Mouse (Mus musculus): ENCODE measurements around the gene Sorbs2. TPM values are rescaled to one million over a fixed set of nuclear protein-coding genes. Genes with fewer than 3 reads are reported as not detected.

Gene Sorbs2
- 125 and 131 TPM in 2 replicates for total RNA-seq (2021)
- long read RNA-seq, partial matches to known transcripts = 11 of 19 reads
- long read RNA-seq, other reads (novel, unspliced or antisense) = 8 of 19 reads

- DNase-seq = no peak
These were observed at the start of gene Sorbs2 for GRCm38 (mm10) chr8:45507634-45508321. Gene Sorbs2, plus strand, starts transcription at chr8:45507788.

DNA sequence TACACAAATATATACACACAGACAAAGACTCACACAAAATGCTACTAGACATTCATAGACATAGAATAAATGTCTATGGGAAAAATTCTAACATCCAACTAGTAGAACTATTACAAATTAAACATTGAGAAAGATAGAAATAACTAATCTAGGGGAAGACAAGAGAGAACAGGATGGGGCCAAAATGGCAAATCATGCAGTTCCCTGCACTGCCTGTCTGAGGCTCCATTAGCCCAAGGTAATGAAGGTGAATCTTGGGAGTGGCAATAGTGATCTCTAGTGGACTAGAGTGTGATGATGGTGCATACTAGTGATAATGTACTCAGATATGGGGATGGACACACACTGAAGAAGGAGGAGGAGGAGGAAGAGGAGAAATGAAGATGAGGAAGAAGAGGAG is 49.7 kb upstream of the Sorbs2 start:
- DNase-seq = no peak

DNA sequence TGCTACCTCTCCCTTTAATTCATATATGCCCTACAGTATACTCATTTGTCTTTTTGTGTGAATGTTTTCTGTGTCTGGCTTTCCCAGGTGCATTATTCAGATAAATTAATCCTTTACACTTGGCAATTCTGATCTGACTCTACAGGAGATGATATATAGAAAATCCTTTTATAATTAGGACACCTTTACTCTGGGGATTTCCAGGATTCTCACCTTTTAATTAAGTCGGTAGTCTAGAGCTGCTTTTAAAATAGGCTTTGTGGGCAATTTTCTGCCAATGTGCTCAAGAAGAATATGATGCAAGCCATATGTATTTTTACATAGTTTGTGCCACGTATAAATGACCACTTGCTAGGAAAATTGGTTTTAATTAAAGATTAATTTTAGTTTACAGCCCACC is 38.6 kb upstream of the Sorbs2 start:
- DNase-seq = no peak

DNA sequence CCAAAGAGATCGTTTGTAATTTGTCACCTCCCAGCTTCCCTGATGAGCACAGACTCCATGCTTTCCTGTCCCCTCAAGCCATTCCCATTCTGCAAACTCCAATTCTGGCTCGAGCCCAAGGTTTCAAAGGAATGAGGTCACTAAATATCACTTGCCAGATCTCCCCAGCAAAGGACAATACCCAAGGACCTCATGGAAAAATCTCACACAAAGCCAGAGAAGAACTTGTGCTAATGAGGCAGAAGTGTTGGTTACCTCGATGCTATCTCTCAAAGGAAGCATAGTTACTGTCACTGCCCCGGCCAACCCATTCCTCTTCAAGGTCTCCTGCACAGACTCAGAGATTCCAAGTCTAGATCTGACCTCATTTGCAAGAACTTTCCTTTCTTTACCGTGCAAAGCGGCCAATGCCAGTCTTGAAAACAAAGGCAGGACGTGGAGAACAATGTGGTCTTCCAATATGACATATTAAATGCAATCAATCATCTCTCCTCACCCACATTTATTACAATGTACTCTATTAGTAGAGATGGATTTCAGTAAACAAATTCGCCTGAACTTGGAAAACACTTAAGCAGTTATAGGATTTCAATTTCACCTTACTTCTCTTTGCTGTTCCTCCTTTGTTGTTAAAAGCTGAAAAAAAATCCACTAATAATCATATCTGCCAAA is 37.9 kb upstream of the Sorbs2 start:
- DNase-seq = peak; percentile 53

DNA sequence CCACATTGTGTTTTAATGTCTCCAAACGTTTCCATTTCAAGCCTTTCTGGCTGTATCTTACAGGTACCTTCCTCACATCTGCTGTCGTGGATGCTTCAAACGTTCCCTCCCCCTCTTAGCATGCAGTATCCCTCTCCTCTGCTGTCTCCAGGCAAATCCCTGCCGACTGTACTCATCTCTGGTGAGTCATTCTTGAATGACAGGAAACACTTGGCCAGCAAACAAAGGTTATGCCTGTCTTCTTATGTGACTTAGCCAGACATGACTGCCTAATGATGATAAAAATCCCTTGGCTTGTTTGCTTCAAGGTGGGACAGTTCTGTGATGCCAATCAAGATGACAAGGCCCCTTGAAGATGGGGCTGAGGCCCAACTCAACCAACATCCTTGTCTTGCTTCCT is 26.7 kb upstream of the Sorbs2 start:
- no peak for DNase-seq

- no peak for DNase-seq
These were observed 21.3 kb upstream of the Sorbs2 start for GRCm38 (mm10) chr8:45486281-45486680.

- peak; percentile 19 for DNase-seq
These were observed 3.6 kb upstream of the Sorbs2 start for GRCm38 (mm10) chr8:45503971-45504370.

GRCm38 (mm10) chr8:45506376-45506775 is 1.2 kb upstream of the Sorbs2 start:
- DNase-seq = no peak

- no peak for DNase-seq
These were observed 333 bp upstream of the Sorbs2 start for GRCm38 (mm10) chr8:45507277-45507633.

DNA sequence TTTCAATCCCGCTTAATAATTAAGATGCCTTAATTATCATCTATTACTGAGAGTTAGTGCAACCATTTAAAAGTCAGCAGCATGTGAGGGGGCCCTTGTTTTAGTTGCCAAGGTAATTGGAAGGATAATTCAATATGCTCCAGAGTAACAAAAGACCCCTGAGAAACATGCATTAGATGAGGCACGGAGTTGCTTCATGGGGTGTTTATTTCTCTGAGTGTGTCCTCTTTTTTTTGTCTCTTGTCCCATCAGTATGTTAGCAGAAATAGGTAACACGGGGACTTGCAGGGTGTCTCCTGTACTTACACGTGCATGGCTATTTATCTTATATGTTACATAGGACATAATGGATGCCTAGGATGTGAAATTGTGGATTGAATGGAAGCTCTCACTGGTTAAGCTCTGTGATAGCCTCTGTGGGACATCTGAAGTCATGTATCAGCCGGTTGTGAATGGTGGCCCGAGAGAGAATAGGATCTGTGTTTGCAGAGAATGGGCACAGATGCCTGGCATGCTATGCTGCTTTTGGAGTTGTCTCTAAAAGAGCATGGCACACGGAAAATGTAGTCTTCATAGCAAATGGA is 1.0 kb downstream of the Sorbs2 start:
- DNase-seq = no peak

DNA sequence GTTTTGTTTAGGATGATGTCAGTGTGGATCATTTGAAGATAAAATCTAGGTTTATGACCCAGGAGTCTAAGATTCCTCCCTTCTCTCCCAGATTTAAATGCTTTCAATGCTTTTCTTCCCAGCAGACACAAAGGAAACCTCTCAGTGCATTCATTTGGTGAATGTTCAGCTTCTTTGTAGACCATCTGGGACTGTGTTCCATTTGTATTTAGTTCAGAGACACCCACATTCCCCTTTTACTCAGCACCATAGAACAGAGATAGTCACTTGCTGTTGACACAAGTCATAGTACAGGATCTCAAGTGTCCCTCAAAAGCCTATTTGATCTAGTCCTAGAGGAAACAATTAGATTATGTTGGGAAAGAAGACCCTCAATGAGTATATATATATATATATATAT is 4.8 kb downstream of the Sorbs2 start:
- no peak for DNase-seq

GRCm38 (mm10) chr8:45521595-45521994 is 14.0 kb downstream of the Sorbs2 start:
- no peak for DNase-seq

- DNase-seq = no peak
These were observed 20.1 kb downstream of the Sorbs2 start for GRCm38 (mm10) chr8:45527708-45528107.

DNA sequence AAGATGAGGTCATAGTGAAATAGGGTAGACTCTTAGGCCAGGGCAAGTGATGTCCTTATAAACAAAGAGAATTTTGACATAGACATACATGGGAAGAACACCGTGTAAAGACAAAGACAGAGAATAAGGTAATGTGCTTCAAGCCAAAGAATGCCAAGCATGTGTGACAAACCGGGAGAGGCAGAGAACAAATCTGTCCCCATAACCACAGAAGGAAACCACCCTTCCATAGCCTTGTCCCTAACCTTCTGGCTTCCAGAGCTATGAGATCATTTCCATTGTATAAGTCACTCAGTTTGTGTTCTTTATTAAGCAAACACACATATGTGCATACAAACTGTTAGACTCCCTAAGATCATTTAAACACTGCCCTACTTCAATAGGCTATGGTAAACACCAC is 21.3 kb downstream of the Sorbs2 start:
- DNase-seq = no peak

- no peak for DNase-seq
These were observed 29.0 kb downstream of the Sorbs2 start for GRCm38 (mm10) chr8:45536578-45536977.

GRCm38 (mm10) chr8:45540513-45540912 is 32.9 kb downstream of the Sorbs2 start:
- DNase-seq = no peak

DNA sequence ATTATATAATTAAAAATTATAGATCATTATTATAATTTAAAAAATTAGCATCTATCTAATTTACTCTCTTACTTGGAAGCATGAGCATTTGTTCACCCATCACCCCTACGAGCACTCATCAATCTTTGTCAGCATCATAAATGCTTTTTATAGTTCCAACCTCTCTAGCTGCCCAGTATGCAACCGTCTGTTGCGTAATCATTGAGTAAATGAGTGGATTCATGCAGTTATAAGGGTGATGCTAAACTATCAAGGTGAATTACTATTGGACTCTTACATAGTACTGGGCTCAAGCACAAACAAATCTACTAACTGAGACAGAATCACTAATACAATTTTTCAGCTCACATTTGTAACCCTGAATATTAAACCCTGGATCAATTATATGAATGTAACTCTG is 44.6 kb downstream of the Sorbs2 start:
- no peak for DNase-seq

DNA sequence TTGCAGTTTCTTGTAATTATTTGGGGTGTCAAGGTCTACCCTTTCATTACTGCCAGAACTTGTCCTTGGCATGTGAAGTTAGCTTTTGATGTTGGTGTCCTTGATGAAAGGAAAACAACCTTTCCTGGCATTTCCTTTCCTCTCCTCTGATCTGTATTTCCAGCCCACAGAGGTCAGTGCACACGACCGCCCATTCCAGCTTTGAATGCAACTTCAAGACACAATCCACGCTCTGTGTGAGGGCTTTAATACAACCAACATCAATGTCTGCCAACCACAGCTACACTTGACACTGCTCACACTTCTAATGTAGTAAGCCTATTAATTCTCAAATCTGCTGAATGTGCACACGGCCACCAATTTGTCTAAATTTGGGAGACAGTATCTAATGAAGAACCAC is 47.0 kb downstream of the Sorbs2 start:
- no peak for DNase-seq

DNA sequence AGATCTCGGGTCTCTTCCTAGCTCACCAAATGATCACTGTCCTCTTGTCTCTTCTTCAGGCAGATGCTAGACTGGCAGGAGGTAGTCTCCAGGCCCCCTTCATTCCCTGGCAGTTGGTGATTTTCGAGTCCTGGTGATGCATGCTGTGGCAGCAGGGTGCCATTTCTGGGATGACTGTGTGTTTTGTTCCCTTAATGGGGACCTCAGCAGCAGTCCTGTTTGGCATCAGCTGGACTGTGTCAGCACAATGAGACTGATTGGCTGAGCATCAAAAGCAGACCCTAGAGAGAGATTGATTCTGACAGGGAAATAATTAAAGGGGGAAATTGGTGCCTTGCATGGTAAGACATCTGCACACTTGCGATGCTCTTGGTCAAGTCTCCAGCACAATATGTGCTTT is 50.3 kb downstream of the Sorbs2 start:
- no peak for DNase-seq

DNA sequence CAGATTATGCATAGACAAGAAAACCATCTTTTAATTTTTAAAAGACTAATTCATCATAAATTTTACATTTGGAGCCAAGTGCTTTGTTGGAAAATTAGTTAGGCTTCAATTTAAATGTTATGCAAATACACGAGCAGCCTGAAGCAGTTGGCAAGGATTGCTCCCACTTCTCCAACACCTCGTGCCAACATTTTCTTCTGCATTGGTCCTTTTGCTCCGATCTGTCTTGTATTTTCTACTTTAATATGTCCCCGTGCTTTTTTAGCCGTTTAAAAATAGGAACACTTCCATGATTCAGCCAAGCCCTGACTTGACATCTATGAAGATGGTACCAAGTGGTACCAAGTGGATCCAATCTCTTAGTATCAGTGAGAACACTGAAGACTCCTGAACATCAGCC is 50.8 kb downstream of the Sorbs2 start:
- no peak for DNase-seq

- DNase-seq = no peak
These were observed 51.7 kb downstream of the Sorbs2 start for GRCm38 (mm10) chr8:45559176-45559820.

GRCm38 (mm10) chr8:45565189-45565588 is 57.6 kb downstream of the Sorbs2 start:
- no peak for DNase-seq

- no peak for DNase-seq
These were observed 62.5 kb downstream of the Sorbs2 start for GRCm38 (mm10) chr8:45570117-45570516.

All from adrenal gland, postnatal 25 days (tissue).